Mouse (Mus musculus) myocyte (in vitro differentiated cells): ENCODE results near the gene Ppp1r21. TPM values are rescaled to one million over a fixed set of nuclear protein-coding genes. Genes with fewer than 3 reads are reported as not detected.

Source experiments
- H3K27me3 ChIP-seq: one replicate; pipeline ENCODE4 v1.6.1; 2011; ENCODE audit not compliant: control insufficient read depth, insufficient read depth, insufficient read length
- H3K36me3 ChIP-seq: one replicate; pipeline ENCODE4 v1.6.1; 2011; ENCODE audit not compliant: control insufficient read depth, insufficient read depth
- H3K4me2 ChIP-seq: one replicate; pipeline ENCODE4 v1.6.1; 2011; ENCODE audit warnings: low read depth, control low read depth
- H3K4me3 ChIP-seq: one replicate; pipeline ENCODE4 v1.5.1; 2011; ENCODE audit warnings: mild to moderate bottlenecking, control low read depth, moderate library complexity
- H3K79me2 ChIP-seq: one replicate; pipeline ENCODE4 v1.6.1; 2011; ENCODE audit not compliant: control insufficient read depth, insufficient read depth
- H3ac ChIP-seq: one replicate; pipeline ENCODE4 v1.6.1; 2011; ENCODE audit not compliant: control insufficient read depth, insufficient read length
- CEBPB ChIP-seq: IDR thresholded peaks from 2 replicates; pipeline ENCODE4 v1.6.1; 2011; ENCODE audit warnings: mild to moderate bottlenecking, moderate library complexity; ENCODE audit not compliant: poor library complexity, insufficient read depth, severe bottlenecking
- E2F4 ChIP-seq: IDR thresholded peaks from one replicate; pipeline ENCODE4 v1.6.1; 2011; ENCODE audit warnings: mild to moderate bottlenecking, control low read depth, moderate library complexity; ENCODE audit not compliant: insufficient read depth
- MAX ChIP-seq: IDR thresholded peaks from one replicate; pipeline ENCODE4 v1.6.1; 2011; ENCODE audit warnings: low read depth, mild to moderate bottlenecking, control low read depth
- MYOD1 ChIP-seq, 3 experiments: IDR thresholded peaks; one replicate each; pipeline ENCODE4 v1.6.1; 2011; ENCODE audit warnings: control low read depth in 2 of 3, low read depth in 2 of 3, mild to moderate bottlenecking in 2 of 3, moderate library complexity in 1 of 3; ENCODE audit not compliant: insufficient read length in 2 of 3, control insufficient read depth in 1 of 3
- MYOG ChIP-seq, 3 experiments: IDR thresholded peaks; one replicate each; pipeline ENCODE4 v1.6.1; 2011; ENCODE audit warnings: control low read depth in 2 of 3, low read depth in 2 of 3, mild to moderate bottlenecking in 2 of 3; ENCODE audit not compliant: insufficient read length in 2 of 3, control insufficient read depth in 1 of 3, insufficient read depth in 1 of 3
- POLR2A ChIP-seq: IDR thresholded peaks from one replicate; pipeline ENCODE4 v1.6.1; 2011; ENCODE audit warnings: low read depth, mild to moderate bottlenecking, control low read depth, moderate library complexity; ENCODE audit not compliant: insufficient read length
- POLR2AphosphoS2 ChIP-seq: IDR thresholded peaks from one replicate; pipeline ENCODE4 v1.6.1; 2011; ENCODE audit warnings: low read depth, control low read depth; ENCODE audit not compliant: insufficient read length
- REST ChIP-seq: IDR thresholded peaks from one replicate; pipeline ENCODE4 v1.6.1; 2011; ENCODE audit warnings: mild to moderate bottlenecking, control low read depth, moderate library complexity; ENCODE audit not compliant: insufficient read depth, insufficient read length
- SRF ChIP-seq: IDR thresholded peaks from one replicate; pipeline ENCODE4 v1.6.1; 2011; ENCODE audit warnings: low read depth; ENCODE audit not compliant: control insufficient read depth, insufficient read length
- TCF12 ChIP-seq: IDR thresholded peaks from one replicate; pipeline ENCODE4 v1.6.1; 2011; ENCODE audit warnings: mild to moderate bottlenecking, control low read depth; ENCODE audit not compliant: poor library complexity, insufficient read depth, severe bottlenecking
- TCF3 ChIP-seq: IDR thresholded peaks from one replicate; pipeline ENCODE4 v1.6.1; 2011; ENCODE audit warnings: low read depth, control low read depth; ENCODE audit not compliant: insufficient read length
- USF1 ChIP-seq: IDR thresholded peaks from one replicate; pipeline ENCODE4 v1.6.1; 2011; ENCODE audit warnings: low read depth, mild to moderate bottlenecking, control low read depth, moderate library complexity
- polyA plus RNA-seq: library from polyadenylated mRNA; unstranded; fragments of >200 nt; fragmentation: generic; extraction: Trizol; gene quantifications from one replicate; pipeline ENCODE4 v1.2.1, GENCODE M21; 2012; ENCODE audit warnings: missing spikeins

The Ppp1r21 gene
- polyA plus RNA-seq, 1 experiment, result 11.5 TPM

- Histone ChIP-seq H3K36me3 (no peaks in the 10 kb centered on the region), H3K4me3 (no peak overlapping the region), H3K79me2 (peaks cover 1% of the 10 kb centered on the region), H3K4me2 (no peak overlapping the region), H3ac (no peak overlapping the region), H3K27me3 (no peaks in the 10 kb centered on the region)
- TF ChIP-seq SRF (no peak), CEBPB (no peak), MYOG (IDR thresholded peaks at IDR 0.05; ENCODE audit: control insufficient read depth in 1 of 3, insufficient read depth in 1 of 3, insufficient read length in 2 of 3, low read depth in 2 of 3) (no peak), TCF3 (no peak), POLR2A (no peak), E2F4 (no peak), POLR2AphosphoS2 (no peak), MYOD1 (IDR thresholded peaks at IDR 0.05; ENCODE audit: control insufficient read depth in 1 of 3, insufficient read length in 2 of 3, low read depth in 2 of 3) (no peak), REST (no peak), USF1 (no peak), TCF12 (no peak), MAX (no peak)
Measured at GRCm38 (mm10) chr17:88484951-88485350, 45.0 kb upstream of the Ppp1r21 start.

- no peak overlapping the region for H3K4me3 ChIP-seq
- no peaks in the 10 kb centered on the region for H3K79me2 ChIP-seq
- TF ChIP-seq MAX, result no peak
- no peak for TF ChIP-seq MYOG (IDR thresholded peaks at IDR 0.05; ENCODE audit: control insufficient read depth in 1 of 3, insufficient read depth in 1 of 3, insufficient read length in 2 of 3, low read depth in 2 of 3)
- TF ChIP-seq TCF12, result no peak
- no peak for TF ChIP-seq SRF
- no peak for TF ChIP-seq USF1
- TF ChIP-seq CEBPB, result no peak
- no peak for TF ChIP-seq TCF3
- TF ChIP-seq POLR2AphosphoS2, result no peak
- TF ChIP-seq MYOD1 (IDR thresholded peaks at IDR 0.05; ENCODE audit: control insufficient read depth in 1 of 3, insufficient read length in 2 of 3, low read depth in 2 of 3), result no peak
- TF ChIP-seq E2F4, result no peak
- no peak for TF ChIP-seq POLR2A
- H3K27me3 ChIP-seq, result no peaks in the 10 kb centered on the region
- H3ac ChIP-seq, result no peak overlapping the region
- no peak overlapping the region for H3K4me2 ChIP-seq
- H3K36me3 ChIP-seq, result peaks cover 6% of the 10 kb centered on the region
Measured at GRCm38 (mm10) chr17:88490546-88490945, 39.4 kb upstream of the Ppp1r21 start.

GRCm38 (mm10) chr17:88491366-88492106 lies 38.4 kb upstream of the Ppp1r21 start:
- no peaks in the 10 kb centered on the region for H3K27me3 ChIP-seq
- H3K36me3 ChIP-seq, result peaks cover 6% of the 10 kb centered on the region
- H3K4me3 ChIP-seq, result no peak overlapping the region
- H3ac ChIP-seq, result no peak overlapping the region
- TF ChIP-seq MYOD1 (IDR thresholded peaks at IDR 0.05; ENCODE audit: control insufficient read depth in 1 of 3, insufficient read length in 2 of 3, low read depth in 2 of 3) (no peak), REST (no peak), TCF3 (no peak), MYOG (IDR thresholded peaks at IDR 0.05; ENCODE audit: control insufficient read depth in 1 of 3, insufficient read depth in 1 of 3, insufficient read length in 2 of 3, low read depth in 2 of 3) (no peak), SRF (no peak), POLR2A (no peak), CEBPB (no peak), USF1 (no peak), POLR2AphosphoS2 (no peak), E2F4 (no peak), MAX (no peak), TCF12 (no peak)
- no peak overlapping the region for H3K4me2 ChIP-seq
- H3K79me2 ChIP-seq, result no peaks in the 10 kb centered on the region

- no peak overlapping the region for H3K4me2 ChIP-seq
- no peak overlapping the region for H3K4me3 ChIP-seq
- no peak overlapping the region for H3ac ChIP-seq
- no peaks in the 10 kb centered on the region for H3K27me3 ChIP-seq
- TF ChIP-seq POLR2A (no peak), TCF12 (no peak), MYOD1 (IDR thresholded peaks at IDR 0.05; ENCODE audit: control insufficient read depth in 1 of 3, insufficient read length in 2 of 3, low read depth in 2 of 3) (no peak), MAX (no peak), SRF (no peak), CEBPB (no peak)
- H3K36me3 ChIP-seq, result peaks cover 6% of the 10 kb centered on the region
- H3K79me2 ChIP-seq, result no peaks in the 10 kb centered on the region
Measured at GRCm38 (mm10) chr17:88492107-88492460, 37.8 kb upstream of the Ppp1r21 start.

- Histone ChIP-seq H3K4me2 (no peak overlapping the region), H3ac (no peak overlapping the region), H3K79me2 (no peaks in the 10 kb centered on the region), H3K36me3 (peaks cover 6% of the 10 kb centered on the region), H3K4me3 (no peak overlapping the region), H3K27me3 (no peaks in the 10 kb centered on the region)
- TF ChIP-seq SRF (no peak), TCF3 (no peak), TCF12 (no peak), E2F4 (no peak), MYOG (IDR thresholded peaks at IDR 0.05; ENCODE audit: control insufficient read depth in 1 of 3, insufficient read depth in 1 of 3, insufficient read length in 2 of 3, low read depth in 2 of 3) (no peak), USF1 (no peak), REST (no peak), MAX (no peak), MYOD1 (IDR thresholded peaks at IDR 0.05; ENCODE audit: control insufficient read depth in 1 of 3, insufficient read length in 2 of 3, low read depth in 2 of 3) (no peak), POLR2A (no peak)
Measured at GRCm38 (mm10) chr17:88493551-88493950, 36.4 kb upstream of the Ppp1r21 start.
